Mouse (Mus musculus) layer of hippocampus, postnatal 10 days (tissue): ENCODE measurements around the gene Rgs12. TPM values are rescaled to one million over a fixed set of nuclear protein-coding genes. Genes with fewer than 3 reads are reported as not detected.

ENCODE experiments used
- DNase-seq, 2 experiments: peaks; one replicate each; pipeline ENCODE4 v3.0.0; 2021; ENCODE audit warnings: low spot score in 2 of 2
- microRNA-seq, 2 experiments: library from miRNA; unstranded; fragments of <30 nt; microRNA quantifications; one replicate each; pipeline ENCODE4 v1.2.0; 2021
- total RNA-seq, 2 experiments: library from RNA; stranded (reverse); gene quantifications; 2 replicates each; pipeline ENCODE4 v1.2.3; 2021

The Rgs12 gene
- total RNA-seq, 2 experiments from 2014 or later: 48.3 to 48.6 TPM

DNA sequence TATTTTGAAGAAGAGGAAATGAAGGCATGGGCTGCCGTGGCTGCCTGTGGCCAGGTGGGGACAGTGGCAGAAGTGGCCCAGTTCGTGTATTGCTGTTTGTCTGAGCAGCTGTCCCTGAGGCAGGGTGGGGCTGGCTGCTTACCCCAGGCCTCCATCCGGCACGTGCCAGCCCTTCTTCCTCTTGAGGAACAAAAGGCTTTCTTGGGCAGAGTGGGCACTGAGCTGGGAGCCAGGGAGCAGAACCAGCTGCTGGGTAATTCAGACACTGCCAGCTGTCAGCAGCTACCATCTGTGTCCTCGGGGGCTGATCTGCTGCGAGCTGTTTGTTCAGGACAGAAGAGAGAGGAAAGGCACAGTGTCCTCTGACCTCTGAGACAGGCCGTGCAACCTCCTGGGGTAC lies 121.7 kb downstream of the Rgs12 start:
- DNase-seq: peak; percentile 40 to 52

DNA sequence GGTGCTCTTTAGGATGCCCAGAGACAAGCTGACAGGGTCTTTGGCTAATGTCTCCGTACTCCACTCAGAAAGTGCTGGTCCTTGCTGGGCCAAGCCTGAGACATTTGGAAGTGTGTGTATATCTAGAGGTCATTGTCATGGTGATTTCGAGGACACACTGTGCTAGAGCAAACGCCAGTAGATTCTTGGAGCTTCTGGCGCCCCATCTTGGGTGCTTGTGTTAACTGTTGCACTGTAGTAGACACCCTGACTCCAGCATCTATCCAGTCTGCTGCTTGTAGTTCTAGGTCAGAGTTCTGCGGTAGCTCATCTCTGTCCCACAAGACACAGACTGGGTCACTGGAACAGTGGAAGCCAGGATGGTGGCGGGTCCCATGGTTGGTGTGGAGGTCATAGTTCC lies 122.6 kb downstream of the Rgs12 start:
- no peak for DNase-seq

DNA sequence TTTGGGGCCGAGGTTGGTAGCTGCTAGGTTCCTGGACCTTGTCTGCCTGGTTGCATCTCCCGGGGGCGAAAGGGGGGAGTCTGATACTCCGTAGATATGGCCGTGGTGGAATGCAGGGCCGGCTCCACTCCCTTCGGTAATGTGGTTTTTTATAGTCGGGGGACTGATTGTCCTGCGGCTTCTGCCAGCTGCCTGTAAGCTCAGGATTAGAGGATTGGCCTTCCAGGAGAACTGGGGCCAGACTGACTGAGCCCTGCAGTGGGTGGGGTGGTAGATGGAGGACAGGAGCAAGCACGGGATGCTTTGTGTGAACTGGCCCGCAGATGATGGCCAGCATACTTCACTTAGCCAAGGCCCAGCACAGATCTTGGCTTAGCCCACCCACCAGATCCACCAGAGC lies 124.0 kb downstream of the Rgs12 start:
- no peak for DNase-seq

DNA sequence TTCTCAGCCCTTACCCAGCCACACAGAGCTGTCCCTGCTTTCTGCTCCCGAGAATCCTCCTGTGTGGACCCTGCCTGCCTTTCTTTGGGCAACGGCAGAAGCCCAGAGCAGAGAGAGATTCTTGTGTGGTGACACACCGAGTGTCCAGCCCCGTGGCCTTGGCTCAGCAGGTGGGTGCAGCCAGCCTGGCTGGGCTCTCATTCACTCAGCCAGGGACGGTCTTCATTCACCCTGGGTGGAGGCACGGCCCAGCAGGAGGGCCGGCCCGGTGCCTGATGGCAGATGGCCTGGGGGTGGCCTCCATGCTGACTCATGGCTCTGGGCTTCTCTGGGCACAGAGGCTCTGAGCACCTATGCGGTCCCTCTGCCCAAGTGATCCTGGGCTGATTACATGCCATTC lies 124.7 kb downstream of the Rgs12 start:
- DNase-seq: no peak

DNA sequence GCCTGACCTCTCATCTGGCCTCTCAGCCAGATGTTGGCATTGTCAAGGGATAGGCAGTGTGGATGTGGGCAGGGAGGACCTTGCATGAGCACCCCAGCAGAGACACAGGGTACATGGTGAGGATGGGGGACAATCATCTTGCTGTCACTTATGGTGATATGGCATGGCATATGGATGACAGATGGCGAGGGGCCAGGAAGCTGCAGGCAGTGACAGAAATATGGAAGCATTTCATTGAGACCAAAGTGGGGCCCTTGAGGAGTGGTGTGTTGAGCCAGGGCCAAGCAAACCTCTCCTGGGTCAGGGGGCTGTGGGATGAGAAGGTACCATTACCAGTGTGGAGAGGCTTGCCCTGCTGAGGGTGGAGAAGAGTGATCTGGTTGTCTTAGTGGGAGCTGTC lies 127.1 kb downstream of the Rgs12 start:
- DNase-seq: no peak

DNA sequence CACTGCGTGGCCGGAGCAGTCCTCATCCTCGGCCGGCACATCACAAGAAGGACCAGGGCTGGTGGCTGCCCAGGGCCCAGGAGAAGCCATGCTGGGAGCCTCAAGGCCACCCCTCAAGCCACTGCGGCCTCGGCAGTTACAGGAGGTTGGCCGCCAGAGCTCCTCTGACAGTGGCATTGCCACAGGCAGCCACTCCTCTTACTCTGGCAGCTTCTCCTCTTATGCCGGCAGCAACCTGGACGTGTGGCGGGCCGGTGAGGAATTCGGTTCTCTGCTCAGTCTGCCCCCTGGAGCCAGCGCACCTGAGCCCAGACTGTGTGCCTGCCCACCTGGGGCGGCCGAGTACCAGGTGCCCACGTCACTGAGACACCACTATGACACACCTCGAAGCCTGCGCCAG lies 129.9 kb downstream of the Rgs12 start:
- DNase-seq: no peak

DNA sequence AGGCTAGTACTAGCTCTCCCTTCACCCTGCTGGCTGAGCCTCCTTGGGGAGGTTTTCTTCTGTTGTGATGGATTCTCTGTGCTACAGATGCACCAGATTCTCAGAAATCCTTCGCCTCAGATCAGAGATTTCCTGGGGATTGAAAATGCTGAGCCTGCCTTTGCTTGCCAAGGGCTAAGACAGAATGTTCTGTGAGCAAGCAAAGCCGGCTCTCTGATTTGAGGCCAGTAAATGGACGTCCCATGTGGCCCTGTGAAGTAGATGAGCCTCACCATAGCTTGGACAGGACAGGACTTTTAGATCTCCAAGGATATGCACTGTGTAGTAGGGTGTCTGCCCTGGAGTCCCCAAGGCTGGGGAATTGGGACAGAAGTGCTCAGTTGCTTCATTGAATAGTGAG lies 135.7 kb downstream of the Rgs12 start:
- DNase-seq: no peak

DNA sequence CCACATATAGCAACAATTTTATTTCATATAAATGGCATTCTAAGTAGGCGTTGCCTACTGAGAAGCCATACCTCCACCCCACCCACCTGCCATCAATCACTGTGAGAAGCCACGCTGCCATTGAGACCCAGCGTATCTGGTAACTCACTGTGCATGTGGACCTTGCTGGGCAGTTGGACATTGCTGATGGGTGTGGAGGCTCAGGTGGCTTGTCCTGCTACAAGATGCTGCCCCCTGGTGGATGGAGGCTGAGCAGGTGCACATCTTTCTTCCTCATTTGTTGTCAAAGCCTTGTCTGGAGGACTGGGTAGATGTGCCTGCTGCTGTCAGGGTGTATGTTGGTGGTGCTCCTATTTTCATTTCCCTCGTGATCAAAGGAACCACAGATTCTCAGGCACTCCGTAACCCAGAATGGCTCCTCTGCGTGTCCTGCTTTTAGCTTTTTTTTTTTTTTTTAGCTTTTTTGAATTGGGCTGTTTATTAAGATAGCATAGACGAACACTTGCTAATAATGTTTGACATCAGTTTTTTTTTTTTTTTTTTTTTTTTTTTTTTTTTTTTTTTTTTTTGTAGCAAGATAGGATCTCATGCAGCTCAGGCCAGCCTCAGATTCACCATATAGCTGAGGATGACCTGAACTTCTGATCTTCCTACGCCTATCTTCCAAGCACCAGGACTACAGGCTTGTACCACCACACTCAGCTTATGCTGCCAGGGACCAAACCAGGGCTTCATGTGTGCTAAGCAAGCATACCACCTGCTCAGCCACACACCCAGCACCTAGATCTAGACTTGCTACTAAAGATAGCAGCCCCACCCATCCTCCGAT lies 139.8 kb downstream of the Rgs12 start:
- DNase-seq: peak; percentile 72

Small RNAs within 50 kb of the gene (microRNA-seq; reads per million reads assigned to microRNA genes)
- 15.7 to 20.5 reads per million in 2 experiments for gene Mir3097

Other genes with a start within 250 kb of the Rgs12 start
- gene Htt, start 187.7 kb upstream of the Rgs12 start, total RNA-seq: 10 to 100 TPM; 63.5 to 69.8 TPM
- 10 to 100 TPM; 10.2 to 10.9 TPM for gene Msantd1, start 41.4 kb upstream of the Rgs12 start, total RNA-seq
- 1 to 10 TPM in 1 of 2 experiments, under 1 TPM in 1; 0.80 to 1.1 TPM for gene Hgfac, start 92.1 kb downstream of the Rgs12 start, total RNA-seq
- gene Dok7, start 107.3 kb downstream of the Rgs12 start, total RNA-seq: 10 to 100 TPM; 16.6 to 20.5 TPM
- 100 to 1,000 TPM; 130 to 149 TPM for gene Lrpap1, start 156.3 kb downstream of the Rgs12 start, total RNA-seq